Comparison of ENCODE assay signal across 8 mouse cellular contexts in the genomic region with DNA sequence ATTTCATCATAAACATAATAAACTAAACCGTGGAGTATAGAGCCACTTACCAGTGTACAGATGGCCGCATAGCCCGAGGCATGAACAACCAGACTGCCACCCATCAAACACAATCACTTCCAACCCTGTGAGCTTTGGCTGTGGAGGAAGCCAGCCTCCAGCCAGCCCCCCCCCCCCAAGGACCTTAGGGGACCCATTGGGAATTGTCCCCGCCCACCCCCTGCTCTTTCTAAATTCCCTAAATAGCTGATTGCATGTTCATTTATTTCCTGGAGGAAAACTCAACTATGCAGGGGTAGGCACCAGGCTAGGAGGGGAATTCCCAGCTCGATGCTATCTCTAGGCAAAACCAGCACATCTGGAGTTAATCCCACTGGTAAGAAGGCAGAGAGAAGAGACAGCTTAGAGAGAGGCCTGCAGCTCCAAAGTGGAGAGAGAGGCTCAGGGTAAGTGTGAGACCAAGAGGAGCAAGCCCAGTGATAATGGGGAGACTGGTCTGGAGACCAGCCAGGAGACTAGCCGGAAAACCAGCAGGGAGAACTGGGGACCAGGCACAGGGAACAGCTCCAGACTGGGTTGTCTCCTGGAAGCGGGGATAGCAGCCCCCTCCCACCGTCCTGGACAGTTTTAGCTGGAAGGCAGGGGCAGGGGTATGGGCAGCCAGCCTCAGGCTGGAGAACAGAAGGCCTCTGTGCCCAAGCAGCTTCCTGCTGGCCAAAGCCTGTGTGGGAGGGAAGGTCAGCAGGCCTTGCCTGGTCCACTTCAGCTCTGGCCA. TPM values are rescaled to one million over a fixed set of nuclear protein-coding genes. Genes with fewer than 3 reads are reported as not detected.
DNase-seq lines count a peak whose midpoint lies in the region; ATAC-seq lines count a peak whose summit lies in the region.

No protein-coding gene starts in this region.

- no peaks in the 10 kb centered on the region for H3K36me3 ChIP-seq in heart, embryonic 11.5 days (ENCODE audit: control insufficient read depth, insufficient read depth, low read length)
- no peaks in the 10 kb centered on the region for H3K36me3 ChIP-seq in embryonic facial prominence, embryonic 11.5 days (replicated peaks; ENCODE audit: control insufficient read depth, insufficient read depth, low read depth, low read length)

- DNase-seq in heart, postnatal 25 days (ENCODE audit: low spot score) = no peak
- peak; percentile 97 for DNase-seq in 3T3-L1 (ENCODE audit: low read depth, low spot score)
- DNase-seq in embryonic facial prominence, embryonic 11.5 days (ENCODE audit: low spot score) = peak; percentile 84
- DNase-seq in kidney, postnatal 25 days = peak; percentile 49
- peak; percentile 53 for DNase-seq in retina, embryonic 14.5 days (ENCODE audit: low spot score)
- DNase-seq in ovary, adult 18-20 months (ENCODE audit: low spot score) = no peak
- DNase-seq in yolk sac, embryonic 10.5 days (ENCODE audit: low spot score) = no peak

- H3K9me3 ChIP-seq in heart, embryonic 11.5 days (replicated peaks; ENCODE audit: control insufficient read depth, low read length) = no peaks in the 10 kb centered on the region
- H3K9me3 ChIP-seq in embryonic facial prominence, embryonic 11.5 days (replicated peaks; ENCODE audit: control insufficient read depth, low read length) = no peaks in the 10 kb centered on the region

- 0 out of 2 replicates have a peak overlapping the region, but pooled peaks have one; percentile 16 for H3K9ac ChIP-seq in heart, embryonic 11.5 days (ENCODE audit: low read depth, low read length)
- 0 out of 2 replicates have a peak overlapping the region, but pooled peaks have one; percentile 2 for H3K9ac ChIP-seq in embryonic facial prominence, embryonic 11.5 days (replicated peaks; ENCODE audit: low read length)

- intact Hi-C loops in heart, postnatal 25 days (cut with DNase I) = no loop called here

- H3K4me3 ChIP-seq in heart, embryonic 11.5 days (ENCODE audit: low read depth, low read length) = no peak overlapping the region
- no peak overlapping the region for H3K4me3 ChIP-seq in embryonic facial prominence, embryonic 11.5 days (ENCODE audit: low read depth, low read length)

- peak overlapping the region; percentile 32; the same call in 1 of the 2 replicates for H3K27ac ChIP-seq in heart, embryonic 11.5 days (ENCODE audit: low read depth, low read length)
- H3K27ac ChIP-seq in embryonic facial prominence, embryonic 11.5 days (replicated peaks; ENCODE audit: low read depth, low read length) = peak overlapping the region; percentile 78

- no peak overlapping the region for H3K4me2 ChIP-seq in heart, embryonic 11.5 days
- no peak overlapping the region for H3K4me2 ChIP-seq in embryonic facial prominence, embryonic 11.5 days (ENCODE audit: low read depth, low read length)

- 54% methylated on average over 8 of the region's 8 CpGs for WGBS in heart, embryonic 11.5 days (ENCODE audit: insufficient replicate concordance)
- WGBS in embryonic facial prominence, embryonic 11.5 days = 26% methylated on average over 8 of the region's 8 CpGs

- H3K27me3 ChIP-seq in heart, embryonic 11.5 days (ENCODE audit: control insufficient read depth, insufficient read depth, low read length) = peaks cover 7% of the 10 kb centered on the region; the same call in 1 of the 2 replicates
- H3K27me3 ChIP-seq in embryonic facial prominence, embryonic 11.5 days (ENCODE audit: control insufficient read depth, insufficient read depth, low read length) = no peaks in the 10 kb centered on the region

- no peak for ATAC-seq in heart, embryonic 11.5 days (replicated peaks; ENCODE audit: insufficient number of reproducible peaks, low FRiP score, low TSS enrichment)
- peak; percentile 60 for ATAC-seq in embryonic facial prominence, embryonic 11.5 days (replicated peaks; ENCODE audit: insufficient number of reproducible peaks, low FRiP score, low TSS enrichment, low read depth)

- peaks cover 32% of the 10 kb centered on the region for H3K4me1 ChIP-seq in heart, embryonic 11.5 days (ENCODE audit: control insufficient read depth, insufficient read depth, low read length)
- H3K4me1 ChIP-seq in embryonic facial prominence, embryonic 11.5 days (ENCODE audit: control insufficient read depth, insufficient read depth, low read length) = peaks cover 13% of the 10 kb centered on the region

RNA-seq across cellular contexts. Expression of a gene that starts 5.2 kb away (rescaled TPM):
- polyA plus RNA-seq in heart, embryonic 11.5 days (2014; fragmentation: Nextera tagmentation; extraction: Ambion mirVana) = 2.4 and 3.8 TPM in 2 replicates
- total RNA-seq in heart, postnatal 25 days (2021) = 1 to 10 TPM; 2.7 to 3.2 TPM
- polyA plus RNA-seq in embryonic facial prominence, embryonic 11.5 days (2014; fragmentation: Nextera tagmentation; extraction: Ambion mirVana) = 5.7 and 6.4 TPM in 2 replicates

RNA-seq across cellular contexts. Expression of a gene that starts 44.6 kb away (rescaled TPM):
- polyA plus RNA-seq in heart, embryonic 11.5 days (2014; fragmentation: Nextera tagmentation; extraction: Ambion mirVana) = 21.4 and 26.4 TPM in 2 replicates
- total RNA-seq in heart, postnatal 25 days (2021) = 10 to 100 TPM; 43.3 to 47.3 TPM
- polyA plus RNA-seq in embryonic facial prominence, embryonic 11.5 days (2014; fragmentation: Nextera tagmentation; extraction: Ambion mirVana) = 21.2 and 26.2 TPM in 2 replicates

Comparison
In these comparisons a context has a peak if more than half of its experiments do, and no peak if none do; other contexts are left out.
1. DNase-seq: peak in 3T3-L1 (single experiment), embryonic facial prominence, embryonic 11.5 days (single experiment), kidney, postnatal 25 days (2 of 2) and retina, embryonic 14.5 days (single experiment); none in heart, postnatal 25 days (single experiment), ovary, adult 18-20 months (single experiment) and yolk sac, embryonic 10.5 days (single experiment).